Mouse (Mus musculus) kidney, postnatal 25 days (tissue): ENCODE results near the gene Casc3.

Experiments
- DNase-seq, 2 experiments: peaks; one replicate each; pipeline ENCODE4 v3.0.0; 2021; ENCODE audit warnings: mixed read lengths in 2 of 2

Casc3 gene

GRCm38 (mm10) chr11:98773635-98774295, 30.9 kb upstream of the Casc3 start:
- peak; percentile 100 for DNase-seq

GRCm38 (mm10) chr11:98774582-98775347, 29.9 kb upstream of the Casc3 start, which contains the start of gene Nr1d1:
TSS of gene Nr1d1 (minus strand) at chr11:98775333.
- no peak for DNase-seq

- DNase-seq, result peak; percentile 100
These were observed 29.2 kb upstream of the Casc3 start for GRCm38 (mm10) chr11:98775348-98776051.

DNA sequence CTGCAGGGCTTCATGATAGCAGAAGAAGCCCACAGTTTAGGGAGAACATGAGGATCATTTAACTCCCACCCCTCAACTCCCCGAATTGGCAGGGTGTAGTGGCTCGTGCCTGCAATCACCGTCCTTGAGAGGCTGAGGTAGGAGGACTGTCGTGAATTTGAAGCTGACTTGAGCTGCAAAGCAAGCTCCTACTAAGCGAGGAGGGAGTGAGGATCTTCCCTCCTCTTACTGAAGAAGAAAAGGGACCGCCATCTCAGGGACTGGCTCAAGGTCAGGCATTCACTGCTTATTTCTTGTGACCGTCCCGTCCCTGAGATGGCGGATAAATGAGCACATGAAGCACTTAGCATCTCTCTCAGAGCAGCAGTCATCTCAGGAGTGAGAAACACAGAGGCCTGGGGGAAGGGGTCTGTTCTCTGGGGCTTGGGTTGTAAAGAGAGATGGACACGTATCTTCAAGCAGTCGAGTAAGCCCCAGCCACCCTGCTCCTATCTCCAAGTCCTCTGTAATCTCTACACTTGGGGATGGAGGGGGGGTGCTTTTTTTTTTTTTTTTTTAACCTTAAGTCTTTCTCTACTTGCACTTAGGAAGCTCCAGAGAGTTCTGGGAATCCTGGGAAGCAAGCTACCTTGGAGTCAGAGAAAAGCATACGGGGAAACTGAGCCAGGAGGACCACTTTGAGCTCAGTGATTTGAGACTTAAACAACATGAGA, 28.5 kb upstream of the Casc3 start:
- DNase-seq, result no peak

- DNase-seq, result peak; percentile 82 to 93
These were observed 27.7 kb upstream of the Casc3 start for GRCm38 (mm10) chr11:98776843-98777590.

- no peak for DNase-seq
These were observed 26.8 kb upstream of the Casc3 start for GRCm38 (mm10) chr11:98777888-98778287.

GRCm38 (mm10) chr11:98781851-98782512, 22.7 kb upstream of the Casc3 start:
- DNase-seq, result peak; percentile 63 to 79

- peak in 1 of 2 experiments; percentile 66 for DNase-seq
These were observed 22.0 kb upstream of the Casc3 start for GRCm38 (mm10) chr11:98782651-98783235.

DNA sequence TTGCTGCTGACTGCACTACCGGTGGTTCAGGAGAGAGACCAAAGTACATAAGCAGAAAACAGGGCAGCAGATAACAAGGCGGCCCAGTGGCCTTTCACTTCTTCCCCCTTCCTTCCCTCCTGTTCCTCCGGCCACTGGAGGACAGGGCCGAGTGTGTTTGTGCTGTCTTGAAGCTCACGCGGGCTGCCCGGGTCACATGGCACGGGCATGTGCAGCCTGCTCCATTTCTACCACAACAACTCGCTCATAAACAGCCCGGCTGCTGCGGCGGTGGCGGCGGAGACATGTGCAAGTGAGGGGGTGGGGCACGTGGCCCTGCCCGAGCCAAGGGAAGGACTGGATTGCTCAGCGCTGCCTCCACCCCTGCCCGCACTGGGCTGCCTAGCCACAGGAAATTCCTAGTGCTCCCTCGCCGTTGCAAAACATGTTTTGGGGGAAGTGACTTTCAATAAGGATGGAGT, 21.4 kb upstream of the Casc3 start:
- DNase-seq, result peak; percentile 98 to 100

GRCm38 (mm10) chr11:98784139-98784538, 20.6 kb upstream of the Casc3 start:
- no peak for DNase-seq

GRCm38 (mm10) chr11:98785214-98785613, 19.5 kb upstream of the Casc3 start:
- DNase-seq, result peak in 1 of 2 experiments; percentile 62

DNA sequence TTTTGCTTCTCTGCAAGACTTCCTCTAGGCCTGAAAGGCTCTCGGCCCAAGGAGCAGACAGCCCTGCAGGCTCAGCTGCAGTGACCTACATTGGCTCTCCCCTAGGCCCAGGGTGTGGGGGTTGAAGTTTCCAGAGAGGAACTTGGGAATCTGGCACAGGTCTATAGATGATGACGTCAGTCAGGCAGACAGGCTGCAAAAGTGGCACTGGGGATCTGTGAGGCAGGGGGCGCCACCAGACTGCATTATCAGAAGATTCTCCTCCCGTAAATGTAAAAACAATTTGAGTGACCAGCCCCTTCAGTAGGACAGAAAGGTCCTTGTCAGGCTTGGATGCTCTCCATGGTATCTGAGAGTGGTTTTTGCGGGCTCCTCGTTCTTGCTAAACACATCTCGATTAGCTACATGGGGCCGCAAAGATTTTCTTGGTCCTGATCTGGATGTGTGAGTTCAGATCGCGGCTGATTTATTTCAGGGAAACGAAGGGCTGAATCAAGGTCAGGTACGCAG, 18.9 kb upstream of the Casc3 start:
- peak; percentile 80 to 90 for DNase-seq

GRCm38 (mm10) chr11:98786359-98787214, 18.1 kb upstream of the Casc3 start:
- peak; percentile 99 for DNase-seq

- peak in 1 of 2 experiments; percentile 50 for DNase-seq
These were observed 17.5 kb upstream of the Casc3 start for GRCm38 (mm10) chr11:98787229-98787628.

DNA sequence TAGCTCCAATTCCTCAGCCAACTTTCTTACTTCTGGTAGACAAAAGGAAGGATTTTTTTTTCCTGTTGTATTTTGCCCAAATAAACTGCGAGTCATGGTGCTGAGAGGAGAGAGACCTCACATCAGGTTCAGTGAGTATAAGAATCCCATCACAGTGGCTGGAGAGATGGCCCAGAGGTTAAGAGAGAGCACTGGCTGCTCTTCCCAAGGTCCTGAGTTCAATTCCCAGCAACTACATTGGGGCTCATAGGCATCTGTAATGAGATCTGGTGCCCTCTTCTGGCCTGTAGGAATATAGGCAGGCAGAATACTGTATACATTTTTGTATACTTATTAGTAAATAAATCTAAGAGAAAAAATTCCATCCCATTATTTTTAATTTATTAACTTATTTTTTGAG, 17.0 kb upstream of the Casc3 start:
- DNase-seq, result no peak

- DNase-seq, result no peak
These were observed 16.6 kb upstream of the Casc3 start for GRCm38 (mm10) chr11:98788139-98788538.

DNA sequence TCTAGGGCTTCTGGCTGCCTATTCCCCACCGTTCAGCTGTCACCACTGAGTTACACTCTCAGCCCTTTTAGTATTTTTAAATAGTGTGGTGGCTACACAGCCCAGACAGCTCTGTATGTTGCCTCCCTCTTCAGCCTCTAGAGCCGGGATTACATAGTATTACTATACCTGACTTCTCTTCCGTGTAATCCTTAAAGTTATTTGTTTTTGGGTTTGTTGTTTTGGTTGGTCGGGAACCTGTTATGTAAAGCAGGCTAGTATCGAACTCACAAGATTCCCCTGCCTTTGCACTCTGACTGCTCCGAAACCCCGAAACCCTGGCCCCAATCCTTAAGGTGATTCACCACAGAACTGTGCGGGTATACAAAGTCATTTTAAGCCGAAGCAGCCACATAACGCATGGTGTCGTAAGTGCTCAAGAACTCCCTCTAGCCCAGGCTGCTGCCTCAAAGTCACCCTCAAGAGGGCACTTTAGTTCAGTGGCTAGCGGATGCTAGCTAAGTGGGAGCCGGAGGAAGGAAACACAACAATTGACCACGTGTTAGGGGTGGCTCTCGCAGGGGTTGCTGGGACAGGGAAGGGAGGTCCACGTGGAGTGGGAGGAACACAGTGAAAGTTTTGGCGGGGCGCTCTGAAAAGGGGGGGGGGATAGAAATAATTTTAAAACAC, 16.0 kb upstream of the Casc3 start:
- DNase-seq, result peak; percentile 91 to 96

GRCm38 (mm10) chr11:98789219-98789807, 15.4 kb upstream of the Casc3 start:
- DNase-seq, result peak in 1 of 2 experiments; percentile 72

GRCm38 (mm10) chr11:98789824-98790223, 14.9 kb upstream of the Casc3 start:
- no peak for DNase-seq
